Comparison of ENCODE assay signal across 19 mouse cellular contexts in the genomic region with DNA sequence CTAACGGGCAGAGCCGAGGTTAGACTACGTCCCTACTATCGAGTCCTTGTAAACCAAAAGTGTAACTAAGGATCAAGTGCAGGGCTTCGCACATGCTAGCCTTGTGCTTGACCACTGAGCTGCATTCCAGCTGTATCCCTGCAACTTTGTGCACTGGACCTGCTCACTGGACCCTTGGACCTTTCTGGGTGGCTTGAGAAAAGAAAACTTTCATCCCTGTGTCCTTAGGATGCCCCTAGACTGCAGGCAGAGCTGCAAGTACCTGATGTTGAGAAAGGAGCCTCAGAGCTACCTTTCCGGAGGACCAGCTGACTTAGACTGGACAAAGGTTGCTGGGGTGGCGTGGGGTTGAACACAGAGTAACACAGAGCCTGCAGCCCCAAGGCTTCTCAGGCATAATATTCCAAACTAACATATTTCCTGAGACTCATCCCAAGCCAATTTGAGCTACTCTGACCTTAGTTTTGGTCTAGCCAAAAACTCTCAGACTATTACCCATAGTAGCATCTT. TPM values are rescaled to one million over a fixed set of nuclear protein-coding genes. Genes with fewer than 3 reads are reported as not detected.
DNase-seq lines count a peak whose midpoint lies in the region; ATAC-seq and TF ChIP-seq lines count a peak whose summit lies in the region.
"Had no signal": no experiment of that assay in that cellular context is flagged by ENCODE, and none has a peak within 500 bp of the region (broad histone marks: within the 10 kb centered on the region; RNA-seq: fewer than 3 reads in every experiment).

No protein-coding gene starts in this region.

- H3K9me3 ChIP-seq in kidney, embryonic 14.5 days (ENCODE audit: control insufficient read depth, low read length) = no peaks in the 10 kb centered on the region
- H3K9me3 ChIP-seq in kidney, postnatal 0 days (replicated peaks; ENCODE audit: low read length) = no peaks in the 10 kb centered on the region
- no peaks in the 10 kb centered on the region for H3K9me3 ChIP-seq in lung, postnatal 0 days (ENCODE audit: low read length)
- H3K9me3 ChIP-seq: embryonic facial prominence, embryonic 10.5 days; forebrain, embryonic 13.5 days; heart, embryonic 12.5 days; hindbrain, embryonic 10.5 days had no signal

- no peak overlapping the region for H3K4me3 ChIP-seq in kidney, adult 2 months (ENCODE audit: insufficient read depth, low read depth, low read length)
- H3K4me3 ChIP-seq in kidney, embryonic 14.5 days (ENCODE audit: low read length) = no peak overlapping the region
- no peak overlapping the region for H3K4me3 ChIP-seq in kidney, postnatal 0 days (replicated peaks; ENCODE audit: low read depth, low read length)
- H3K4me3 ChIP-seq in lung, postnatal 0 days (ENCODE audit: low read depth, low read length) = no peak overlapping the region
- H3K4me3 ChIP-seq: embryonic facial prominence, embryonic 10.5 days; forebrain, embryonic 13.5 days; heart, embryonic 12.5 days; hindbrain, embryonic 10.5 days had no signal

- TF ChIP-seq POLR2A in kidney, adult 2 months (IDR thresholded peaks at IDR 0.05; ENCODE audit: low read depth, low read length) = no peak

- ATAC-seq in kidney, embryonic 14.5 days (ENCODE audit: low FRiP score, low TSS enrichment) = no peak
- ATAC-seq in kidney, postnatal 0 days (replicated peaks; ENCODE audit: low FRiP score, low read depth) = peak; percentile 27; the same call in 1 of the 2 replicates
- no peak for ATAC-seq in lung, postnatal 0 days
- ATAC-seq: forebrain, embryonic 13.5 days; forebrain, postnatal 0 days; Patski had no signal

- no peak for TF ChIP-seq EP300 in lung, postnatal 0 days (IDR thresholded peaks at IDR 0.05)

- peak overlapping the region; percentile 70 for H3K27ac ChIP-seq in kidney, adult 2 months (ENCODE audit: insufficient read depth, low read depth, low read length)
- H3K27ac ChIP-seq in kidney, embryonic 14.5 days (ENCODE audit: low read depth, low read length) = no peak overlapping the region
- no peak overlapping the region for H3K27ac ChIP-seq in kidney, postnatal 0 days
- no peak overlapping the region for H3K27ac ChIP-seq in lung, postnatal 0 days (ENCODE audit: low read length)
- H3K27ac ChIP-seq: embryonic facial prominence, embryonic 10.5 days; forebrain, embryonic 13.5 days; hindbrain, embryonic 10.5 days had no signal

- WGBS in kidney, adult 2 months = 54% methylated on average over 7 of the region's 7 CpGs
- WGBS in kidney, embryonic 14.5 days = 96% methylated on average over 7 of the region's 7 CpGs
- 89% methylated on average over 7 of the region's 7 CpGs for WGBS in kidney, postnatal 0 days
- 97% methylated on average over 7 of the region's 7 CpGs for WGBS in lung, postnatal 0 days

- no peak overlapping the region for H3K4me2 ChIP-seq in kidney, embryonic 14.5 days (replicated peaks; ENCODE audit: low read depth, low read length)
- H3K4me2 ChIP-seq in kidney, postnatal 0 days (ENCODE audit: low read length) = no peak overlapping the region
- no peak overlapping the region for H3K4me2 ChIP-seq in lung, postnatal 0 days (replicated peaks; ENCODE audit: low read depth, low read length)
- H3K4me2 ChIP-seq: forebrain, embryonic 13.5 days; heart, embryonic 12.5 days had no signal

- peaks cover 4% of the 10 kb centered on the region for H3K36me3 ChIP-seq in kidney, adult 2 months (ENCODE audit: control insufficient read depth, insufficient read depth, low read length)
- H3K36me3 ChIP-seq in kidney, embryonic 14.5 days (ENCODE audit: control insufficient read depth, insufficient read depth, low read length) = peaks cover 72% of the 10 kb centered on the region
- H3K36me3 ChIP-seq in kidney, postnatal 0 days (ENCODE audit: insufficient read depth, low read length) = peaks cover 54% of the 10 kb centered on the region
- H3K36me3 ChIP-seq in lung, postnatal 0 days (ENCODE audit: insufficient read depth, low read length) = peaks cover 44% of the 10 kb centered on the region; the same call in 1 of the 2 replicates

- peaks cover 15% of the 10 kb centered on the region for H3K4me1 ChIP-seq in kidney, adult 2 months (ENCODE audit: control insufficient read depth, insufficient read depth, low read length)
- H3K4me1 ChIP-seq in kidney, embryonic 14.5 days (ENCODE audit: control insufficient read depth, insufficient read depth, low read length) = peaks cover 13% of the 10 kb centered on the region; the same call in 1 of the 2 replicates
- H3K4me1 ChIP-seq in kidney, postnatal 0 days (replicated peaks; ENCODE audit: insufficient read depth, low read length) = peaks cover 3% of the 10 kb centered on the region; the same call in 1 of the 2 replicates
- no peaks in the 10 kb centered on the region for H3K4me1 ChIP-seq in lung, postnatal 0 days (ENCODE audit: insufficient read depth, low read depth, low read length)

- no peak for TF ChIP-seq CTCF in kidney, adult 2 months (conservative IDR thresholded peaks at IDR 0.05; ENCODE audit: insufficient read depth, insufficient read length, low read depth, low read length)
- no peak for TF ChIP-seq CTCF in kidney, postnatal 0 days (IDR thresholded peaks at IDR 0.05; ENCODE audit: low read depth)
- no peak for TF ChIP-seq CTCF in lung, postnatal 0 days (IDR thresholded peaks at IDR 0.05)

- DNase-seq in kidney, adult 2 months = peak; percentile 87
- peak; percentile 76 to 85 for DNase-seq in kidney, adult 8-10 months
- DNase-seq in kidney, postnatal 0 days (ENCODE audit: low spot score) = no peak
- DNase-seq in kidney, postnatal 36 days = peak; percentile 72 to 83
- no peak for DNase-seq in retina, postnatal 1 day
- DNase-seq in lung, postnatal 0 days (ENCODE audit: low spot score) = no peak
- DNase-seq: adrenal gland, adult 2 months; adrenal gland, postnatal 25 days; cerebellum, adult 2 months; cerebellum, postnatal 10 days; forebrain, postnatal 0 days; gastrocnemius, postnatal 25 days had no signal

- no peak overlapping the region for H3K9ac ChIP-seq in kidney, embryonic 14.5 days (ENCODE audit: low read depth, low read length)
- no peak overlapping the region for H3K9ac ChIP-seq in kidney, postnatal 0 days (ENCODE audit: low read depth, low read length)
- no peak overlapping the region for H3K9ac ChIP-seq in lung, postnatal 0 days (replicated peaks; ENCODE audit: low read depth)
- H3K9ac ChIP-seq: forebrain, embryonic 13.5 days; forebrain, postnatal 0 days; heart, embryonic 12.5 days had no signal

- no peaks in the 10 kb centered on the region for H3K27me3 ChIP-seq in kidney, adult 2 months (replicated peaks; ENCODE audit: control insufficient read depth, insufficient read depth, low read length)
- H3K27me3 ChIP-seq in kidney, embryonic 14.5 days (ENCODE audit: control insufficient read depth, insufficient read depth, low read length) = no peaks in the 10 kb centered on the region
- no peaks in the 10 kb centered on the region for H3K27me3 ChIP-seq in kidney, postnatal 0 days (ENCODE audit: insufficient read depth, low read length)
- no peaks in the 10 kb centered on the region for H3K27me3 ChIP-seq in lung, postnatal 0 days (replicated peaks; ENCODE audit: insufficient read depth, low read length)
- H3K27me3 ChIP-seq: CH12.LX; forebrain, embryonic 13.5 days; heart, embryonic 12.5 days; Patski had no signal

RNA-seq across cellular contexts. Expression of gene Apeh, which starts 3.7 kb away (rescaled TPM):
- 299 and 327 TPM in 2 replicates for polyA plus RNA-seq in kidney, adult 2 months (2012; rRNA removed)
- polyA plus RNA-seq in kidney, embryonic 14.5 days (2014; fragmentation: Nextera tagmentation; extraction: Ambion mirVana) = 55.2 and 57.8 TPM in 2 replicates
- 62.6 and 69.3 TPM in 2 replicates for polyA plus RNA-seq in kidney, postnatal 0 days (2015; fragmentation: Nextera tagmentation; extraction: Ambion mirVana)
- polyA plus RNA-seq in lung, postnatal 0 days (2015; fragmentation: Nextera tagmentation; extraction: Ambion mirVana) = 29.3 and 34.6 TPM in 2 replicates

RNA-seq across cellular contexts. Expression of gene Rnf123, which starts 7.5 kb away (rescaled TPM):
- polyA plus RNA-seq in kidney, adult 2 months (2012; rRNA removed) = 92.1 and 106 TPM in 2 replicates
- polyA plus RNA-seq in kidney, embryonic 14.5 days (2014; fragmentation: Nextera tagmentation; extraction: Ambion mirVana) = 20.0 and 30.9 TPM in 2 replicates
- 23.7 and 24.6 TPM in 2 replicates for polyA plus RNA-seq in kidney, postnatal 0 days (2015; fragmentation: Nextera tagmentation; extraction: Ambion mirVana)
- polyA plus RNA-seq in lung, postnatal 0 days (2015; fragmentation: Nextera tagmentation; extraction: Ambion mirVana) = 19.7 and 20.4 TPM in 2 replicates

RNA-seq across cellular contexts. Expression of gene Mst1, which starts 10.4 kb away (rescaled TPM):
- polyA plus RNA-seq in kidney, adult 2 months (2012; rRNA removed) = 0.31 and 0.39 TPM in 2 replicates
- not detected in 2 replicates for polyA plus RNA-seq in kidney, embryonic 14.5 days (2014; fragmentation: Nextera tagmentation; extraction: Ambion mirVana)
- polyA plus RNA-seq in kidney, postnatal 0 days (2015; fragmentation: Nextera tagmentation; extraction: Ambion mirVana) = 0.09 and 0.39 TPM in 2 replicates
- 0.62 and 1.1 TPM in 2 replicates for polyA plus RNA-seq in lung, postnatal 0 days (2015; fragmentation: Nextera tagmentation; extraction: Ambion mirVana)
- polyA plus RNA-seq: forebrain, embryonic 13.5 days; forebrain, postnatal 0 days had no signal

RNA-seq across cellular contexts. Expression of gene Amigo3, which starts 37.7 kb away (rescaled TPM):
- 1.2 and 1.3 TPM in 2 replicates for polyA plus RNA-seq in kidney, adult 2 months (2012; rRNA removed)
- polyA plus RNA-seq in kidney, embryonic 14.5 days (2014; fragmentation: Nextera tagmentation; extraction: Ambion mirVana) = 1.6 and 2.1 TPM in 2 replicates
- polyA plus RNA-seq in kidney, postnatal 0 days (2015; fragmentation: Nextera tagmentation; extraction: Ambion mirVana) = 1.4 and 1.6 TPM in 2 replicates
- 1.6 and 1.7 TPM in 2 replicates for polyA plus RNA-seq in lung, postnatal 0 days (2015; fragmentation: Nextera tagmentation; extraction: Ambion mirVana)

RNA-seq across cellular contexts. Expression of gene Gmppb, which starts 41.6 kb away (rescaled TPM):
- 14.0 and 16.0 TPM in 2 replicates for polyA plus RNA-seq in kidney, adult 2 months (2012; rRNA removed)
- 19.8 and 20.8 TPM in 2 replicates for polyA plus RNA-seq in kidney, embryonic 14.5 days (2014; fragmentation: Nextera tagmentation; extraction: Ambion mirVana)
- 23.2 and 27.2 TPM in 2 replicates for polyA plus RNA-seq in kidney, postnatal 0 days (2015; fragmentation: Nextera tagmentation; extraction: Ambion mirVana)
- polyA plus RNA-seq in lung, postnatal 0 days (2015; fragmentation: Nextera tagmentation; extraction: Ambion mirVana) = 25.5 and 26.5 TPM in 2 replicates

Comparison
In these comparisons a context has a peak if more than half of its experiments do, and no peak if none do; other contexts are left out.
1. DNase-seq: peak in kidney, adult 2 months (single experiment), kidney, adult 8-10 months (2 of 2) and kidney, postnatal 36 days (2 of 2); none in kidney, postnatal 0 days (single experiment), retina, postnatal 1 day (single experiment) and lung, postnatal 0 days (single experiment).